Comparison of ENCODE assay signal across 10 mouse cellular contexts in the genomic region with DNA sequence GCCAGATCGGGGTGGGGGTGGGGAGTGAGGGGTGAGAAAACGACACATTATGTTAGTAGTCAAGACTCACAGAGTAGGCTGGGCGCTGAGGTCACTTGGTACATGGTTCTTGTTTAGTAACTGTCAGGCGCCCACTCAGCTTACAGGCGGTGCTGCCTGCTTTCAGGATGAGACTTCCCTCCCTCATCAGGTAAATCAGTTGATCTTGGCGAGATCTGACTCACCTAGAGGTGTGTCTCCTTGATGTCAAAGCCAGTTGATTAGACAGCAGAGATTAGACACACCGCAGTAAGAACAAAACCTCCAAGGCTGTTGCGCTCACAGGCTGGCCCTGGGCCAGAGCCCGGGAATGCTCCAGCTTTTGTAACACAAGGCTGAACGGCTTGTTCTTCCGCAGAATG. TPM values are rescaled to one million over a fixed set of nuclear protein-coding genes. Genes with fewer than 3 reads are reported as not detected.
A peak's percentile ranks its signal among the peaks of the same experiment; 100 is the strongest.
DNase-seq lines count a peak whose midpoint lies in the region; ATAC-seq lines count a peak whose summit lies in the region.
"Had no signal": no experiment of that assay in that cellular context is flagged by ENCODE, and none has a peak within 500 bp of the region (broad histone marks: within the 10 kb centered on the region; RNA-seq: fewer than 3 reads in every experiment).

No protein-coding gene starts in this region.

- ATAC-seq in kidney, embryonic 14.5 days (ENCODE audit: low FRiP score, low TSS enrichment), result no peak
- ATAC-seq in hindbrain, embryonic 13.5 days (ENCODE audit: low FRiP score), result peak; percentile 55; the same call in 1 of the 2 replicates
- ATAC-seq in lung, embryonic 16.5 days (ENCODE audit: low read depth), result peak; percentile 67

- peak; percentile 68 for DNase-seq in kidney, postnatal 10 days
- peak; percentile 91 for DNase-seq in adrenal gland, adult 2 months
- DNase-seq in gastrocnemius, adult 18-20 months (ENCODE audit: low spot score), result peak; percentile 44
- DNase-seq in urinary bladder, postnatal 14 days (ENCODE audit: low spot score), result peak; percentile 78
- DNase-seq in yolk sac, embryonic 10.5 days (ENCODE audit: low spot score), result no peak

- H3K27ac ChIP-seq in kidney, embryonic 14.5 days (ENCODE audit: low read depth, low read length), result no peak overlapping the region
- H3K27ac ChIP-seq in hindbrain, embryonic 13.5 days, result no peak overlapping the region
- no peak overlapping the region for H3K27ac ChIP-seq in lung, embryonic 16.5 days (ENCODE audit: low read length)
- H3K27ac ChIP-seq: embryonic facial prominence, embryonic 13.5 days had no signal

- no peaks in the 10 kb centered on the region for H3K9me3 ChIP-seq in kidney, embryonic 14.5 days (ENCODE audit: control insufficient read depth, low read length)
- H3K9me3 ChIP-seq in hindbrain, embryonic 13.5 days, result no peaks in the 10 kb centered on the region
- no peaks in the 10 kb centered on the region for H3K9me3 ChIP-seq in lung, embryonic 16.5 days (ENCODE audit: control insufficient read depth, low read length)
- H3K9me3 ChIP-seq: embryonic facial prominence, embryonic 13.5 days; G1E had no signal

- H3K4me2 ChIP-seq in kidney, embryonic 14.5 days (replicated peaks; ENCODE audit: low read depth, low read length), result no peak overlapping the region
- H3K4me2 ChIP-seq in hindbrain, embryonic 13.5 days, result no peak overlapping the region
- H3K4me2 ChIP-seq in lung, embryonic 16.5 days (ENCODE audit: low read depth, low read length), result peak overlapping the region; percentile 21; the same call in 1 of the 2 replicates
- H3K4me2 ChIP-seq: embryonic facial prominence, embryonic 13.5 days had no signal

- 56% methylated on average over 11 of the region's 11 CpGs for WGBS in kidney, embryonic 14.5 days
- WGBS in hindbrain, embryonic 13.5 days, result 48% methylated on average over 11 of the region's 11 CpGs
- 32% methylated on average over 11 of the region's 11 CpGs for WGBS in lung, embryonic 16.5 days

- 0 out of 2 replicates have a peak, but pooled peaks cover 7% of the 10 kb centered on the region for H3K4me1 ChIP-seq in kidney, embryonic 14.5 days (ENCODE audit: control insufficient read depth, insufficient read depth, low read length)
- H3K4me1 ChIP-seq in hindbrain, embryonic 13.5 days (replicated peaks), result peaks cover 15% of the 10 kb centered on the region
- peaks cover 14% of the 10 kb centered on the region for H3K4me1 ChIP-seq in lung, embryonic 16.5 days (replicated peaks; ENCODE audit: control insufficient read depth, insufficient read depth, low read length)

- no peaks in the 10 kb centered on the region for H3K36me3 ChIP-seq in kidney, embryonic 14.5 days (ENCODE audit: control insufficient read depth, insufficient read depth, low read length)
- no peaks in the 10 kb centered on the region for H3K36me3 ChIP-seq in hindbrain, embryonic 13.5 days
- H3K36me3 ChIP-seq in lung, embryonic 16.5 days (ENCODE audit: control insufficient read depth, insufficient read depth, low read length), result no peaks in the 10 kb centered on the region
- H3K36me3 ChIP-seq: embryonic facial prominence, embryonic 13.5 days; G1E had no signal

- no peaks in the 10 kb centered on the region for H3K27me3 ChIP-seq in kidney, embryonic 14.5 days (ENCODE audit: control insufficient read depth, insufficient read depth, low read length)
- H3K27me3 ChIP-seq in hindbrain, embryonic 13.5 days, result no peaks in the 10 kb centered on the region
- no peaks in the 10 kb centered on the region for H3K27me3 ChIP-seq in lung, embryonic 16.5 days (ENCODE audit: control insufficient read depth, insufficient read depth, low read depth, low read length)
- H3K27me3 ChIP-seq: embryonic facial prominence, embryonic 13.5 days had no signal

- H3K9ac ChIP-seq in kidney, embryonic 14.5 days (ENCODE audit: low read depth, low read length), result no peak overlapping the region
- H3K9ac ChIP-seq in hindbrain, embryonic 13.5 days, result no peak overlapping the region
- H3K9ac ChIP-seq in lung, embryonic 16.5 days (ENCODE audit: low read length), result no peak overlapping the region
- H3K9ac ChIP-seq: embryonic facial prominence, embryonic 13.5 days had no signal

- no peak overlapping the region for H3K4me3 ChIP-seq in kidney, embryonic 14.5 days (ENCODE audit: low read length)
- no peak overlapping the region for H3K4me3 ChIP-seq in hindbrain, embryonic 13.5 days
- 0 out of 2 replicates have a peak overlapping the region, but pooled peaks have one; percentile 11 for H3K4me3 ChIP-seq in lung, embryonic 16.5 days (ENCODE audit: low read length)
- H3K4me3 ChIP-seq: embryonic facial prominence, embryonic 13.5 days had no signal

RNA-seq across cellular contexts. Expression of a gene that starts 4.5 kb away (rescaled TPM):
- polyA plus RNA-seq in kidney, embryonic 14.5 days (2014; fragmentation: Nextera tagmentation; extraction: Ambion mirVana), result 128 and 131 TPM in 2 replicates
- 100 to 1,000 TPM; 149 to 180 TPM for total RNA-seq in adrenal gland, adult 2 months (2021)
- 40.2 and 58.2 TPM in 2 replicates for polyA plus RNA-seq in adrenal gland, adult 2 months (2012; rRNA removed)
- total RNA-seq in gastrocnemius, adult 18-20 months (2021), result 100 to 1,000 TPM in 1 of 2 experiments, 10 to 100 TPM in 1; 79.2 to 225 TPM
- 164 TPM in 2 replicates for polyA plus RNA-seq in hindbrain, embryonic 13.5 days (2015; fragmentation: Nextera tagmentation; extraction: Ambion mirVana)
- polyA plus RNA-seq in lung, embryonic 16.5 days (2015; fragmentation: Nextera tagmentation; extraction: Ambion mirVana), result 112 and 117 TPM in 2 replicates

RNA-seq across cellular contexts. Expression of a gene that starts 44.5 kb away (rescaled TPM):
- not detected in 2 replicates for polyA plus RNA-seq in kidney, embryonic 14.5 days (2014; fragmentation: Nextera tagmentation; extraction: Ambion mirVana)
- under 1 TPM in 1 of 2 experiments, not detected in 1; 0.12 TPM for total RNA-seq in adrenal gland, adult 2 months (2021)
- polyA plus RNA-seq in adrenal gland, adult 2 months (2012; rRNA removed), result not detected in 2 replicates
- 10 to 100 TPM; 60.6 to 68.5 TPM for total RNA-seq in gastrocnemius, adult 18-20 months (2021)
- 0.18 TPM in 1 of 2 replicates, not detected in the other for polyA plus RNA-seq in hindbrain, embryonic 13.5 days (2015; fragmentation: Nextera tagmentation; extraction: Ambion mirVana)
- polyA plus RNA-seq in lung, embryonic 16.5 days (2015; fragmentation: Nextera tagmentation; extraction: Ambion mirVana), result 0.65 and 0.88 TPM in 2 replicates
- polyA plus RNA-seq: embryonic facial prominence, embryonic 13.5 days; G1E had no signal
